Mouse (Mus musculus): Measurements from ENCODE around the gene 4930524B15Rik.
"Not testable (repeated sequence)": the region's sequence is repeated elsewhere in the genome, so short reads cannot be mapped to it uniquely, and the experiment has no call there.

4930524B15Rik gene

DNA sequence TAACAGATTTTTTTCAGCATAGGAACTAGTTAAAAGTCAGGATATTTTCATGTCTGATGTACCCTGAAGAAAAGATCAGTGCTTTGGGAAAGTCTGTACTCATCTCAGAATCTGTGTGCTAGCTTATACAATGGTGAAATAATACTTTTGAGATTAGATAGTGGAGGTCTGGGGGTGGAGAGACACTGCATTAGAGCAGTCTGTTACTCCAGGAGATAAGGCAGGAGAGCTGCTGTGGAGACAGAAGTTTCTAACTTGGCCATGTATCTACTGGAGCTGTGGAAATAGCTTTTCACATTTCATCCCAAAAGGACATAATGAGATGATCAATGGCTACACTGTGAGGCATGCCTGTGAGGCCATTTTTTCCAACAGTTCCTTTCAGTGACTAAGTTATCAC lies 17.9 kb downstream of the 4930524B15Rik start:
- peak; percentile 0 for DNase-seq (ENCODE audit: extremely low read depth, low read depth)

DNA sequence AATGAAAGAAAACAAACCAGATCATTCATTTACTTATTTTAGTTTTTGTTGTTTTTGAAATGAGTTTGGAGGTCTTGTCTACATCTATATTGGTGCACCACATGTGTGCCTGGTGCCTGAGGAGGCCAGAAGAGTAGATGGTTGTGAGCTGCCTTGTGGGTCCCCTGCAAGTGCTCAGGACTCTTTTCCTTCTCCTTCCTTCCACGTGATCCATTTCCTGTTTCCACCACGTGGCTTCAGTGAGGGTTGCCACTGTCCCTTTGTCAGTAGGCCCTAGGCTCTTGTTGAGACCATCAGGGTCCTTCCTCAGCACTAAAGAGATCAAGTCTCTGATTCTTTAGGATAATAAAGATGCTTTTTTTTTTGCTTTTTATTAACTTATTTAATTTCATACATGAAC lies 19.4 kb downstream of the 4930524B15Rik start:
- no peak for DNase-seq (ENCODE audit: extremely low read depth, low read depth)

DNA sequence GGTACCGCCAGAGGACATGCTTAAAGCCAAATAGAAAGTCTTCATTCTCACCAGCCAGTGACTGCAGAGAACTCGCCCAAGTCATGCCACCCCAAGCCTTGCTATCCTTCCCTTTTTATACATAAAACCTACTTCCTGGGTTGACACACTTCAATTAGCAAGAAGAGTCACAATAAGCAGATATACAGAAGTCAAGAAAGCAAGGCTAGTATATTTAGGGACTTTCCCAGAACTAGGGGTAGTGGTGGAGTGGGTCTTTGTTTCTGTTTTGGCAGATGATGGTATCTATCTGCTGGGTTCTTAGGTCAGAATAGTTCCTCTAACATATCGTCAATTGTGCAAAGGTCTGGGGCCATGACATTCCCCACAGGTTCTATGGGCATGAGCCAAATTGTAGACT lies 27.1 kb downstream of the 4930524B15Rik start:
- DNase-seq (ENCODE audit: extremely low read depth, low read depth) = no peak

DNA sequence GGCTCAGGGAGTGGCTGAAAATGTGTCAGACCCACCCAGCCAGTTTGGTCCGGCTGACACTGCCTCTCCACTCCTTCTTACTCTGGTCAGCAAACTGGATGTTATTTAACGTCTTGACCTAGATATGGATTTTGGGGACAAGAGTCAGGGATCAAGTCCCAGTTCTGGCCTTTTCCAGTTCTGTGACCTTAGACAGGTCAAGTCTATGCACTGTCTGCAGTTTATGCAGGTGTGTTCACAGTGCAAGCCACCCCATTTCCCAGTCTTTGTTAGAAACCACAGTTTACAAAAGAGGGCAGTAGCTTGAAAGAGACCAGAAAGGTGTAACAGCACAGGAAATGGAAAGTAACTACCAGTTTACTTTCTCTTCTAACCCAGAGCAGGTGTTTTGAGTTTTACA lies 34.3 kb downstream of the 4930524B15Rik start:
- no peak for DNase-seq (ENCODE audit: extremely low read depth, low read depth)

DNA sequence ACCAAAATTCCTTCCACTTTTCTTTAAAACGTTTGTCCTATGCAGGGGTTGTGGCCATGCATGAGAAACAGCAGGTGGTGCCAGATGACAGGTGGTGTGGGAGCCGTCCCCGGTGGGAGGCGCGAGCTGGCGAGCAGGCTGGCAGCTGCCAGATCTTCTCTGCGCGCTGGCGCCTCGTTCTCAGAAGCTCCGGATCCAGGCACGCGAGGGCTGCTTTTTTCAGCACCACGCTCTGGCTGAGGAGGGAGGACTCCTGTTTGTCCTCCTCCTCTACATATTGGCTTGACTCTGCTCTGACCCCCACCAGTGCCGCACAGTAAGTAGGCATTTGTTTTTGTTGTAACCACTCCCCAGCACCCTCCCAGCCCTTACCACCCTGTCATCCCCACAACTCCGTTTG lies 34.9 kb downstream of the 4930524B15Rik start, which contains the start of gene Nsg2:
TSS of gene Nsg2 (plus strand) at position 183 of the 400 bp plus-strand sequence.
- no peak for DNase-seq (ENCODE audit: extremely low read depth, low read depth)

DNA sequence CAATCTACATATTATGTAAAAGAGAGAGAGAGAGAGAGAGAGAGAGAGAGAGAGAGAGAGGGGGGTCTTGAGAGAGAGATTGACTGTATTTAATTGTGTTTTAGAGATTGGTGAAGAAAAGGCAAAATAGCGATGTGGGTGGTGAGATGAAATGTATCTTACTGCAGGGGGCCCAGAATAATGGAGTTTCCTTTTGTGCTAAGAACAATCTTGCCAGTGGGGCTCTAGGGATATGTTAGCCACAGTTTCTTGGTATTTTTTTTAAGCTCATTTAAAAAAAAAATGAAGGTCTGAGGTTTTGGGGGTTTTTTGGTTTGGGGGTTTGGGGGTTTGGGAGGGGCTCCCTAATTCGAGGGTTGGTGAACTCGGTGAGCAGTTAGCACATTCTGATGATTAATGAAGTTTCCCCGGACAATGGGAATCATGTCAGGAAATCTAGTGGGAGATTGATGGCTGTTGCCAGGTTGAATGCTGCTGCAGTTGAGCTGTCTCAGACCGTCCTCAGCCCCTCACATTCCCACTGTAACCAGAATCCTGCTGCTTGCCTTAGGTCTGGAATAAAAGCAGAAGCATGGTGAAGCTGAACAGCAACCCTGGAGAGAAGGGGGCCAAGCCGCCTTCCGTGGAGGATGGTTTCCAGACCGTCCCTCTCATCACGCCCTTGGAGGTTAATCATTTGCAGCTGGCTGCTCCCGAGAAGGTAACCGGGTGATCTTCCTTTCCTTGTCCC lies 36.0 kb downstream of the 4930524B15Rik start:
- no peak for DNase-seq (ENCODE audit: extremely low read depth, low read depth)

DNA sequence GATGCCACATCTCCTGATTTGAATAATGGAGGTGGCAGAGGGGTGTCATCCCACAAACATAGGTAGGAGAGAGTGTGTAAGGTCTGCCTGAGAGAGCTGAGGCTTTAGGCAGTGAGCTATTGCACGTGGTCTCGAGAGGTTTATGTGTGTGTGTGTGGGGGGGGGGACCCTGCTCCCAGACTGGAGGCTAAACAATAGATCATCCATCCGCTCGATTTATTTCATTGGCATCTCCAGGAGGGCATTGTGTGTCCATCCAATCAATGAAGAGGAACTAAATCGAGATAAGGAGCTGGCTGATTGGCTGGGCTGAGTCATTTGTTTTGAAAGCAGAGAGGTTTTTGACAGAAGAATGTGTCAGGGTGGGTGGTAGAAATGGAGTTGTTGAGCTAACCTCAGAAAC lies 37.3 kb downstream of the 4930524B15Rik start:
- DNase-seq (ENCODE audit: extremely low read depth, low read depth) = no peak

DNA sequence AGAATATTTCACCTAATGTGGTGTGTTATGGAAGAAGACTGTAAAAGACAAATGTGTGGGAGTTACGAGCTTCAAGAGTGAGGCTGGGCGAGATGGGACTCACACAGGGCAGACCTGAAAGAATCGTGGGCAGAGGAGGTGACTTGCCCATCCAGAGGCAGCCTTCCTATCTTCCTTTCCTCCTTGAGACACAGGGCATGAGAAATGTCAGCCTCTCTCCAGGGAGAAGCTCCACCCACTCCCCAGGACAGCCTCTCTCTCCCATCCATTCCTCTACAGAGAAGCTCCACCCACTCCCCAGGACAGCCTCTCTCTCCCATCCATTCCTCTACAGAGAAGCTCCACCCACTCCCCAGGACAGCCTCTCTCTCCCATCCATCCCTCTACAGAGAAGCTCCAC lies 42.7 kb downstream of the 4930524B15Rik start:
- not testable (repeated sequence) for DNase-seq (ENCODE audit: extremely low read depth, low read depth)

DNA sequence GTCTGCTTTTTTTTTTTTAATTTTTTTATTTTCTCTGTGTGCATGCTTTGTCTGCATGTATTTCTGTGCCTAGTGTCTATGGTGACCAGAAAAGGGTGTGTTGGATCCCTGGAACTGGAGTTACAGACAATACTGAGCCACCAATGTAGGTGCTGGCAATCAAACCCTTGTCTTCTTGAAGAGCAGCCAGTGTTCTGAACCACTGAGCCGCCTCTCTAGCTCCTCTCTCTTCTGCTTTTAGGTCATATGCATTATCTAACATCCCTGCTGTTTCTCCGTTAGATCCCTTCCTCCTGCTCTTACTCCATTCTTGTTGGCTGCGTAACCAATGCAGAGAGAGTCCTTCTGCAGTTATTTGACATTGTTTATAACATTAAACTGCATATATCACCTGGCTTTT lies 43.5 kb downstream of the 4930524B15Rik start:
- DNase-seq (ENCODE audit: extremely low read depth, low read depth) = no peak

DNA sequence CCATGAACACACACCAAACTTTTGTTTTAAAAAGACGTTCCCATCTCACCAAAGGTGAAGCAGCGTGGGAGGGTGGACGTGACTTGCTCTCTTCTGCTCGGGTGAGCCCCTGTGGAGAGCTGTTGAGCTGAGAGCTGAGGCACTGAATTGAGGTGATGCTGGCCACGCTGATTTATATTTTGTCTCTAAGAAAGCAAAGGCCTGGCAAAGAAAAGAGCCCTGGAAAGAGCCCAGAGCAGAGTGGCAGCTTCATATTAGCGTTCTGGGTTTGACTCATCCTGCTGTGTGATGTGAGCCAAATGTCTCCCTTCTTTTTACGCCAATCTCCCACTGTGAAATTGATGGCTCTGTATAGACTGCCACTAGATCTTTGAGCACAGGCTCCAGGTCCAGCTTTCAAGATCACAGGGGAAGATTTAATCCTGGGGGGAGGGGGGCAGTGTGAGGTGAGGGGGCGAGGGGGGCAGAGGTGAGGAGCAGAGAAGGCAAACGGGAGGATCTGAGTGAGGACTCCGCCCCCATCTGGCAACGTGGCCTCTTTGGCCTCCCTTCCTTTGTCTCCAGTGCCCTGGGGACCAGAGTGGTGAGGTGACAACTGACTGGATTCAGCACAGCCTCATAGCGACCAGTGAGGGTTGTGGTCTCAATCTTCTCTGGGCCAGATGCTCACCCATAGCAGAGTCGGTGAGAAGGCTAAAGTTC lies 44.7 kb downstream of the 4930524B15Rik start:
- DNase-seq (ENCODE audit: extremely low read depth, low read depth) = no peak

DNA sequence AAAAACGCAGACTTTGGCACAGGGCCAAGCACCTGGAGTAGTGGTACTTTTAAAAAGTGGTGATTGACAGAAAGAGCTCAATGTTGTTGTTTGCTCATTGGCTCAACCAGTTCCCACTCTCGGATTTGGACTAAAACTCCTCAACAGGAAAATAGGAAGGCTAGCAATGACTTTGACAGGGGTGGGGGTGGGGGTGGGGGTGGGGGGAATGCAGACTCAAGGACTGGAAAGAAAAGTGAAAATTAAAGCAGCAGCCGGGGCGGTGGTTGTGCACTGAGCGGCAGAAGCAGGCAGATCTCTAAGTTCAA lies 45.2 kb downstream of the 4930524B15Rik start:
- DNase-seq (ENCODE audit: extremely low read depth, low read depth) = no peak

DNA sequence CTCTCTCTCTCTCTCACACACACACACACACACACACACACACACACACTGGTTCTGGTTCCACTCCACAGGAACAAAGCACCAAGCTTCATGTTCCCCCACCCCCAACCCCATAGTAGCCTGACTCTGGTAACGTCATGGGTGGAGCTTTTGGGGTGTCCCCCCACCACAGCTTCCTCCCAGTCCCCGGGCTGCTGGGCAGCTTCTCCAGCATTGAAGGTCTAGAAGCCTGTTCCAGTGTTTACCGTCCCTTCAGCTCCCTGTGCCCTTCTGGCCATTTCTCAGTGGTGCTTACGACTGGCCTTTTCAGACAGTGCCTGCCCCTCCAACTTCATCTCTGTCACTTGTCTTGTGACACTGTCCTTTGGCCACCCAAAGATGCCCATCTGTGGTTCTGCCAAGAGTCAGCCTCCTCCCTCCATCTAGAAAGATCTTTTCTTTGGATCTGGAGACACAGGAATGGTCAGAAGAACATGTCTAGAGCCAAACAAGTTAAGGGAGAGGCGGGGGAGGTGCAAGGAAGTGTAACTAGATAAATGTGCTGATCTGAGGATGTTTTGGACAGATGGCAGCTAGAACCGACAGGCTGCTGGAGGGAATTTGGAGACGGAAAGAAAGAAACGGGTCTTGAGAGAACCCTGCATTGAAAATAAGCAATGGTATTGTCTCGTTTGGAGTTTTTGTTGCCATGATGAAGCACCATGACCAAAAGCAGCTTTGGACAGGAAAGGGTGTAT lies 46.6 kb downstream of the 4930524B15Rik start:
- no peak for DNase-seq (ENCODE audit: extremely low read depth, low read depth)

DNA sequence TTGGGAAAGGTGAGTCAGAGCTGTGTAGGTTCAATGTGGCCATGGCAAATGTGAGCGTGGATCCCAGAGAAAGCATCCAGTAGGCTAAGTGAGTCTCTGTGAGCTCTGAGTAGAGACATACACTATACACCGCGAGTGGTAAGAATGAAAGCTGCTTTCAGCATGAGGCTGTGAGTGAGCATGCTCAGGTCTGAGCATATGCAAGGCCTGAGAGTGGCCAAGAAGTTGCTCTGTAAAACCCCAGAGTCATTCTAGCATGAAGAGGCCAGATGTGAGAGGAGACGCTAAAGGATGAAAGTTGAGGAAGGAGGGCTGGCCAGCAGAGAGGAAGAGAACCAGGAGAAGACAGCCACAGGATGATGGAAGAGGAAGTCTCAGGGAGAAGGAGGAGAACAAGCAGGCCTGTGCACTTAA lies 47.6 kb downstream of the 4930524B15Rik start:
- no peak for DNase-seq (ENCODE audit: extremely low read depth, low read depth)

DNA sequence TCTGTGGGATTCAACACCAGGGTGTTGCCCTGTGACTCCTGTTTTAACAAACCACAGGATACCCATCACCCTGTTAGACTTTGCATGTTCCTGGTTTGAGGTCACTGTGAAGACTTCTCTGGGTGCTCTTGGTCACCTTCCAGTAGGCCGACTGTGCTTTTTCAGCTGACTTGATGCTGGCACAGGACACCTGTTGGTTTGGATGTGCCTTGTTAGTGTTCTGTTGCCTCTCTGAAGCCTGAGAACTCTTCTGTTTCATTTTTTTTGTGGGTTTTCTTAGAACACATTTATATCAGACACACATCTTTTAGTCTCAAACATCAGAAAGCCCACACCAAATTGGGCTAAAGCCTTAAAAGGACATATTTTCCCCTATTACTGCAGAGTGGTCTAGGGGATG lies 48.2 kb downstream of the 4930524B15Rik start:
- no peak for DNase-seq (ENCODE audit: extremely low read depth, low read depth)

DNA sequence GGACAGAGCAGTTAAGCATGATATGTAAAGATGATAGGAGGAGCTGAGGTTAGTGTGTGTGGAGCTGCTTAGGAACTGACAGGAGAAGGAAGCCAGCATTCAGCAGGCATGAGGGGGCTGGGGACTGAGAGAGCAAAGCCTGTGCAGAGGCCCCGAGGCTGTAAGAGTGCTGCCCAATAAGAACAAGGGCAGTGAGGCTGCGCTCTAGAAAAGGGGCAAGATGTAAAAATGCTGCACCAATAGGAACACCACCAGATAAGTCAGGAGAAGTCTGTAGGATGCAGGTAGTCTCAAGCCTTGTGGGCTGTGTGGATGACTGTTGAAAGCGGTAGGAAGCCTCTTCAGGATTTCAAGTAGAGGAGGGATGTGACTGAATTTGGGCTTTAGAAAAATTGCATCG lies 52.8 kb downstream of the 4930524B15Rik start:
- DNase-seq (ENCODE audit: extremely low read depth, low read depth) = no peak

DNA sequence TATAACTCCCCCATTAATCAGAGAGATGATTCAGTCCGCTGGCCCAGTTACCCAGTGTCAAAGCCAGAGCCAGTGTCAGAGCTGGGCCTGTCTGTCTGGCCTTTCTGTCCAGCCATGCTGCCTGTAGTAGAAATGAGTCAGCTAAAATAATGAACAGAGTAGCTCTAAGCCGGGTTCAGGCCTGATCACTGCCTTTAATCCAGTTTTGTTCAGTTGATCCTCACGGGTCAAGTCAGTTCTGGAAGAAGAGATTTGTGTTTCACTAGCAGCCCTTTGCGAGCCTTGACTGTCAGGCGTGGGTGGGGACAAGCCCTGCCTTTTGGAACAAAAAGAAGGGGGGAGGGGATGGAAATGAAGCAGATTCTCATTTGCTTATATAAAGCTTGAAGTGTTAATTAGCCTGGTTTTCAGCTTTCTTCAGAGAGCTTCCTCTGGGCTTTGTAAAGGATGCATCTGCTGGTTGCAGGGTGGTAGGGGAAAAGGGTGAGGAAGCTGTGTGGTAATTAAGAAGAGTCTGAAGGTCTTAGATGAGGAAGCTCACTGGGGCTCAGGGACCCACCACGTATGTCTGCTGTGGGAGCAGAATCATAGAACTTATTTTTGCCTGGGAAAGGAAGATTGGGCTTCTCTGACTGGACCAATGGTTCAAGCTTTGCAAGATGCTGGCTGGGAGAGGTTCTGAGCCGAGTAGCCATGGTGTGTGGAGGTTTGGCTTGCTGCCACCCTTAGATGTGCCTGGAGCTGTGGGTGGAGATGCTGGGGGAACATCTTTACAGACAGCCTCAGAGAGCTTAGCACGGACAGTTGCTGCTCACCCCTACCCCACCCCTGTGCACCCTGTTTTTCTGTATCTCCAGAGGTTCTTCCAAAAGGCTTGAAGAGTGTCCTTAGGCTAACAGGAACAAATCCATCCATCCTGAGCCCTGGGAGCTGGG lies 54.9 kb downstream of the 4930524B15Rik start:
- no peak for DNase-seq (ENCODE audit: extremely low read depth, low read depth)

DNA sequence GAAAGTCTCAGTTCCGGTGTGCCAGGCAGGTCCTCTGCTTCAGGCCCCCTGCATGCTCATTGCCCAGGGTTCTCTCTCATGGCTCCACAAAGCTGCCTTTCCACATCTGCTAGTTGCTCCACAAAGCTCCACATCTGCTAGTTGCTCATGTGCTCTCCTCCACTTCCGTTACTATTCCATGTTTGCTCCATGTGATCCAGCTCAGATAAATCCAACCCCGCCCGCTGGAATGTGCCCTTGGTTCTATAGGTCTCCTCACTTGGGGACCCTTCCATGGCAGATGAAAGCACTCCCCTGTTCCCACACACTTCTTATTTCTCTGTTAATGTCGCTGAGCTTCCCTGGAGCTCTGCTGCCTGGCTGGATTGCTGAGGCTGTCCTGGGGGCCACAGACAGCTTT lies 61.2 kb downstream of the 4930524B15Rik start:
- no peak for DNase-seq (ENCODE audit: extremely low read depth, low read depth)

DNA sequence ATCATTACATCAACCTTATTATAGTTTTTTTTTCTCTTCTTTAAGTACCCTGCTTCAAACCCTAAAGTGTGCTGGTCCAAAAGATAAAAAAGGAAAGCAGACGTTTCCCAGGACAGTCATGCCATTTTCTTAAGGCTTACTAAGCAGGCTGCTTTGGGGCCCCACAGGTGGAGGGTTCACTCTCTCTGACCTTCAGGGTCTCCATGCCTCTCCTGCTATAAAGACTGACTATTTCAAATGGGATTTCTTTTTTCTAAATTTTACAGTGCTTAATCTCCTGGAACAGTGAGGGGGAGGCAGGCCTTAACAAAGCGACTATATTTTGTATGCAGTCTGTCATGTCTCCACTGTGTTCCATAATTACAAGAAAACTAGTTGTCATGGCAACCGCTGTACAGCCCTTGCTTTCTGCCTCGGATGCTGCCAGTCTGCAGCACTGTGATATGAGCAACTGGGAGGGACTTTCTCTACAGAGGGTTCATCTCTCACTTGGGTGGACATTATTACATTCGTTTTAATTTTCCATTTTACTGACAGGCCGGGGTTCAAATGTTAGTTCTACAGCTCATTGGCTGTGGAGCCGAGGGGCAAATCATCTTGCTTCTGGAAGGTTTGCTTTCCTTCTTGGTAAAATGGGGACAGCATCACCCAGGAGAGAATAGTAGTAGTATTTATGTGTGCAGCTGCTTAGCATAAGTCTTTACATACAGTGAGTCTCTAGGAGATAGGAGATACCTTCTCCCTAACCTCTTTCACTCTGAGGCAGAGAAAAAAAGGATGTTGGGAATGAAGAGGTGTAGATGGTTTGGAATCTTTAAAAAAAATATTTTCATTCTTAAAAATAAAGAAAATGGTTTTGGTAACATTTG lies 62.3 kb downstream of the 4930524B15Rik start:
- DNase-seq (ENCODE audit: extremely low read depth, low read depth) = no peak

DNA sequence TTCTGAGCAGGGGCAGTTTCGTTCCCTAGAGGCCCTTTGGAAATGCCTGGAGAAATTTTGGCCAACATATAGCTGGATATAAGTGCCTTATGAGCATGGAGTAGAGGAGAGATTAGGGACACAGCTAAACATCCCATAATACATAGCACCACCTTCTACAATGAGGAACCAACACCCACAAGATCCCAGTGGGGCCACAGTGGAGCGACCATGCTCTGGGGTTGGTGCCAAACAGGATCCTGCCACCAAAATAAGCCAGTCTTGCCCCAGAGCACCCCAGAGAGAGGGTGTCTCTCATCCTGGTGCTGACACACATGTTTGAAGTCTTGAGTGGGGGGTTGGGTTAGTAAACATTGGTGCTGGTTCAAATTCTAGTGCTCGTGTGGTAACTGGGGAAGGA lies 63.2 kb downstream of the 4930524B15Rik start:
- DNase-seq (ENCODE audit: extremely low read depth, low read depth) = no peak

Measured in MEL-GATA-1-ER (cell line).